Mouse (Mus musculus) stomach, postnatal 0 days (tissue): ENCODE measurements around the gene Tshz3. TPM values are rescaled to one million over a fixed set of nuclear protein-coding genes. Genes with fewer than 3 reads are reported as not detected.

Source experiments
- ATAC-seq: fragments of 200-750 bp; cut with Nextera tagmentation; 2 replicates; pipeline ENCODE4 v1.8.0; 2017; ENCODE audit not compliant: low FRiP score, low TSS enrichment
- DNase-seq: peaks from one replicate; pipeline ENCODE4 v3.0.0-alpha.2; 2016; ENCODE audit warnings: low spot score
- H3K27ac ChIP-seq: fragments of 300-500 bp; sonication (generic); replicated peaks from 2 replicates; pipeline ENCODE4 v1.5.1; 2014; ENCODE audit warnings: mild to moderate bottlenecking, control low read depth
- H3K27me3 ChIP-seq: fragments of 300-500 bp; sonication (generic); 2 replicates; pipeline ENCODE4 v1.6.1; 2014; ENCODE audit warnings: low read length; ENCODE audit not compliant: control insufficient read depth, insufficient read depth
- H3K36me3 ChIP-seq: fragments of 300-500 bp; sonication (generic); 2 replicates; pipeline ENCODE4 v1.6.1; 2014; ENCODE audit warnings: low read length, mixed read lengths; ENCODE audit not compliant: control insufficient read depth, insufficient read depth
- H3K4me1 ChIP-seq: fragments of 300-500 bp; sonication (generic); replicated peaks from 2 replicates; pipeline ENCODE4 v1.6.1; 2014; ENCODE audit warnings: antibody characterized with exemption; ENCODE audit not compliant: control insufficient read depth, insufficient read depth
- H3K4me2 ChIP-seq: fragments of 300-500 bp; sonication (generic); replicated peaks from 2 replicates; pipeline ENCODE4 v1.6.1; 2014; ENCODE audit warnings: low read depth, mild to moderate bottlenecking, control low read depth, moderate library complexity
- H3K4me3 ChIP-seq: fragments of 300-500 bp; sonication (generic); 2 replicates; pipeline ENCODE4 v1.5.1; 2014; ENCODE audit warnings: low read depth, low read length, control low read depth
- H3K9ac ChIP-seq: fragments of 300-500 bp; sonication (generic); 2 replicates; pipeline ENCODE4 v1.6.1; 2014; ENCODE audit warnings: mild to moderate bottlenecking, low read length, control low read depth, mixed read lengths
- H3K9me3 ChIP-seq: fragments of 300-500 bp; sonication (generic); 2 replicates; pipeline ENCODE4 v1.6.1; 2016; ENCODE audit warnings: low read length; ENCODE audit not compliant: control insufficient read depth
- CTCF ChIP-seq: IDR thresholded peaks from 2 replicates; pipeline ENCODE4 v1.5.1; 2016; ENCODE audit warnings: antibody characterized with exemption, low read depth, mild to moderate bottlenecking, moderate library complexity
- EP300 ChIP-seq: optimal IDR thresholded peaks from 2 replicates; pipeline ENCODE3; 2016; ENCODE audit warnings: antibody characterized with exemption
- WGBS: fragments of 180-500 bp; shearing (Covaris S2); extraction: QIAGEN DNeasy Blood & Tissue Kit; methylation state at CpG from one replicate; pipeline ENCODE4 v1.1.7; 2014; 5-methylcytosine and 5-hydroxymethylcytosine counted together
- polyA plus RNA-seq: library from polyadenylated mRNA; unstranded; fragments of >200 nt; fragmentation: Nextera tagmentation; extraction: Ambion mirVana; gene quantifications from 2 replicates; pipeline ENCODE4 v1.2.1, GENCODE M21; 2015

The Tshz3 gene
- polyA plus RNA-seq, 1 experiment from 2014 or later = 4.3 TPM

- no peak for TF ChIP-seq EP300
- TF ChIP-seq CTCF = no peak
- Histone ChIP-seq H3K27ac (peak overlapping the region; percentile 40; the same call in 1 of the 2 replicates), H3K4me2 (peak overlapping the region; percentile 14; the same call in 1 of the 2 replicates), H3K4me1 (no peaks in the 10 kb centered on the region), H3K9ac (no peak overlapping the region), H3K27me3 (no peaks in the 10 kb centered on the region), H3K9me3 (no peaks in the 10 kb centered on the region), H3K36me3 (no peaks in the 10 kb centered on the region), H3K4me3 (no peak overlapping the region)
- WGBS = 24% methylated on average over 9 of the region's 9 CpGs
- peak; percentile 61; the same call in 1 of the 2 replicates for ATAC-seq
- DNase-seq = peak; percentile 21
These were observed 22.9 kb downstream of the Tshz3 start for GRCm38 (mm10) chr7:36720830-36721229.

- Histone ChIP-seq H3K27me3 (no peaks in the 10 kb centered on the region), H3K4me3 (no peak overlapping the region), H3K4me1 (no peaks in the 10 kb centered on the region), H3K36me3 (no peaks in the 10 kb centered on the region), H3K9ac (no peak overlapping the region), H3K27ac (no peak overlapping the region), H3K9me3 (no peaks in the 10 kb centered on the region), H3K4me2 (no peak overlapping the region)
- 75% methylated on average over 14 of the region's 14 CpGs for WGBS
- DNase-seq (no peak), ATAC-seq (no peak)
- TF ChIP-seq EP300 (no peak), CTCF (peak; percentile 26; the same call in 1 of the 2 replicates)
These were observed 38.6 kb downstream of the Tshz3 start for GRCm38 (mm10) chr7:36736303-36737050.

GRCm38 (mm10) chr7:36751480-36751879 lies 53.6 kb downstream of the Tshz3 start:
- ATAC-seq = no peak
- H3K36me3 ChIP-seq = no peaks in the 10 kb centered on the region
- H3K4me1 ChIP-seq = no peaks in the 10 kb centered on the region
- H3K27me3 ChIP-seq = no peaks in the 10 kb centered on the region
- no peak overlapping the region for H3K9ac ChIP-seq
- TF ChIP-seq EP300 (no peak), CTCF (no peak)
- no peak overlapping the region for H3K4me2 ChIP-seq
- no peaks in the 10 kb centered on the region for H3K9me3 ChIP-seq
- H3K27ac ChIP-seq = no peak overlapping the region
- no peak overlapping the region for H3K4me3 ChIP-seq
- WGBS = 76% methylated on average over 2 of the region's 2 CpGs
- DNase-seq = no peak

GRCm38 (mm10) chr7:36767501-36768092 lies 69.7 kb downstream of the Tshz3 start:
- ATAC-seq (no peak), DNase-seq (no peak)
- Histone ChIP-seq H3K9me3 (no peaks in the 10 kb centered on the region), H3K27me3 (no peaks in the 10 kb centered on the region), H3K4me2 (no peak overlapping the region), H3K9ac (no peak overlapping the region), H3K27ac (no peak overlapping the region), H3K4me3 (no peak overlapping the region), H3K36me3 (peaks cover 17% of the 10 kb centered on the region), H3K4me1 (no peaks in the 10 kb centered on the region)
- WGBS = 39% methylated on average over 8 of the region's 8 CpGs
- TF ChIP-seq EP300 = no peak
- no peak for TF ChIP-seq CTCF

GRCm38 (mm10) chr7:36773086-36773485 lies 75.2 kb downstream of the Tshz3 start:
- H3K27me3 ChIP-seq = no peaks in the 10 kb centered on the region
- ATAC-seq = no peak
- no peak overlapping the region for H3K4me3 ChIP-seq
- no peak overlapping the region for H3K4me2 ChIP-seq
- H3K27ac ChIP-seq = no peak overlapping the region
- no peaks in the 10 kb centered on the region for H3K4me1 ChIP-seq
- TF ChIP-seq EP300 = no peak
- no peak for TF ChIP-seq CTCF
- no peak for DNase-seq
- WGBS = 73% methylated on average over 7 of the region's 7 CpGs
- H3K36me3 ChIP-seq = peaks cover 17% of the 10 kb centered on the region
- H3K9me3 ChIP-seq = no peaks in the 10 kb centered on the region
- H3K9ac ChIP-seq = no peak overlapping the region

- ATAC-seq = no peak
These were observed 79.0 kb downstream of the Tshz3 start for GRCm38 (mm10) chr7:36776956-36777355.

More at GRCm38 (mm10) chr7:36776956-36777355, 79.0 kb downstream of the Tshz3 start:
- Histone ChIP-seq H3K9me3 (no peaks in the 10 kb centered on the region), H3K36me3 (no peaks in the 10 kb centered on the region), H3K27ac (no peak overlapping the region), H3K4me2 (no peak overlapping the region), H3K27me3 (no peaks in the 10 kb centered on the region), H3K4me1 (no peaks in the 10 kb centered on the region), H3K4me3 (no peak overlapping the region), H3K9ac (no peak overlapping the region)
- no peak for DNase-seq
- 83% methylated on average over 4 of the region's 4 CpGs for WGBS
- TF ChIP-seq EP300 = no peak
